Mouse (Mus musculus): ENCODE measurements at regions not wholly inside any gene's neighbourhood (a gene's known extent, or its start where the extent isn't known, plus 50 kb on each side); places are given as distances from the start of the nearest gene placed in this dataset.

DNA sequence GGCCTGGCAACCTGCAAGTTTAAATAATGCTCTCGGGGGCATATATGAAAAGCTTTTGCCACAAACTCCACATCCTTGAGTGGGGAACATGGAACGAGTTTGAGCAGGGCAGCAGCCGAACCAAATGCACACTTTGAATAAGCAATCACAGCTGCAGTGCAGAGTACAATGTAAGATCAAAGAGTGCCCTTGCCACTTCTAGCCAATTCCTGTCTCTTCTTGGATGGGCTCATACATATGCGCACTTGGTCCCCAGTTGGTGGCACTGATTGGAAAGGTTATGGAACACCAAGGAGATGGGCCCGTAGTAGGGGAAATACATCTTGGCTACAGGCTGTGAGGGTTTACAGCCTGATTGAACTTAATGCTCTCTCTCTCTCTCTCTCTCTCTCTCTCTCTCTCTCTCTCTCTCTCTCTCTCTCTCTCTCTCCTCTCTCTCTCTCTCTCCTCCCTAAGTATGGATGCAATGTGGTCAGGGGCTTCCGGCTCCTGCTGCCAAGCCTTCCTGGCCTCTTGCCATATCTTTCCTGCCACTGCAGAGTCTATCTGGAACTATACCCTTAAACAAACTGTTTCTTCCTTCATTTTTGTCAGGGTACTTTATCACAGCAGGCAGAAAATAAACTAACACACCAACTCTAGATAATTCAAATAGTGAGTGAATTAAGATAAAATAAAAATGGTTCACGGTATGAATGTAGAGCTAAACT, 88.6 kb upstream of the Mbnl3 start:
- DNase-seq, result no peak

DNA sequence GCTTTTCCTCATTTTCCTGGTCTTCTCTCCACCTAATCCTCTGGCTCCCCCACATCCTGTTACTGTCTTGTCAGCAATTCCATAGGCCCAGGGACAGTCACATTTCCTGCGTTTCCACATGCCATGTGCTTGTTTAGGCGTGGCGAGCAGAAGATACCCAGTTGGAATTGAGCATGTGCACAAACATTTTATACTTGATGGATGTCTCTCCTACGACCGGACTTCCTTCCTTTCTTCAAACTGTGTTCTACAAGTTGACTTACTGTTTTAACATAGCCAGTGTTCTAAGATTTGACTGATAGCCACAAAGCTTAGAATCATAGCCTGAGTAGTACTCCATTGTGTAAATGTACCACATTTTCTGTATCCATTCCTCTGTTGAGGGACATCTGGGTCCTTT, 86.0 kb upstream of the Mbnl3 start:
- no peak for DNase-seq

- peak; percentile 14 for DNase-seq
Observed at GRCm38 (mm10) chrX:51278270-51278669, 71.9 kb upstream of the Mbnl3 start.

- no peak for DNase-seq
Observed at GRCm38 (mm10) chrX:51264746-51265145, 58.4 kb upstream of the Mbnl3 start.

Data from right cerebral cortex, postnatal 25 days (tissue).